Mouse (Mus musculus) myocyte (in vitro differentiated cells): ENCODE data around the gene Pnp. TPM values are rescaled to one million over a fixed set of nuclear protein-coding genes. Genes with fewer than 3 reads are reported as not detected.

Experiments used
- H3K27me3 ChIP-seq: one replicate; pipeline ENCODE4 v1.6.1; 2011; ENCODE audit not compliant: control insufficient read depth, insufficient read depth, insufficient read length
- H3K36me3 ChIP-seq: one replicate; pipeline ENCODE4 v1.6.1; 2011; ENCODE audit not compliant: control insufficient read depth, insufficient read depth
- H3K4me2 ChIP-seq: one replicate; pipeline ENCODE4 v1.6.1; 2011; ENCODE audit warnings: low read depth, control low read depth
- H3K4me3 ChIP-seq: one replicate; pipeline ENCODE4 v1.5.1; 2011; ENCODE audit warnings: mild to moderate bottlenecking, control low read depth, moderate library complexity
- H3K79me2 ChIP-seq: one replicate; pipeline ENCODE4 v1.6.1; 2011; ENCODE audit not compliant: control insufficient read depth, insufficient read depth
- H3ac ChIP-seq: one replicate; pipeline ENCODE4 v1.6.1; 2011; ENCODE audit not compliant: control insufficient read depth, insufficient read length
- CEBPB ChIP-seq: IDR thresholded peaks from 2 replicates; pipeline ENCODE4 v1.6.1; 2011; ENCODE audit warnings: mild to moderate bottlenecking, moderate library complexity; ENCODE audit not compliant: poor library complexity, insufficient read depth, severe bottlenecking
- E2F4 ChIP-seq: IDR thresholded peaks from one replicate; pipeline ENCODE4 v1.6.1; 2011; ENCODE audit warnings: mild to moderate bottlenecking, control low read depth, moderate library complexity; ENCODE audit not compliant: insufficient read depth
- MAX ChIP-seq: IDR thresholded peaks from one replicate; pipeline ENCODE4 v1.6.1; 2011; ENCODE audit warnings: low read depth, mild to moderate bottlenecking, control low read depth
- MYOD1 ChIP-seq, 3 experiments: IDR thresholded peaks; one replicate each; pipeline ENCODE4 v1.6.1; 2011; ENCODE audit warnings: control low read depth in 2 of 3, low read depth in 2 of 3, mild to moderate bottlenecking in 2 of 3, moderate library complexity in 1 of 3; ENCODE audit not compliant: insufficient read length in 2 of 3, control insufficient read depth in 1 of 3
- MYOG ChIP-seq, 3 experiments: IDR thresholded peaks; one replicate each; pipeline ENCODE4 v1.6.1; 2011; ENCODE audit warnings: control low read depth in 2 of 3, low read depth in 2 of 3, mild to moderate bottlenecking in 2 of 3; ENCODE audit not compliant: insufficient read length in 2 of 3, control insufficient read depth in 1 of 3, insufficient read depth in 1 of 3
- POLR2A ChIP-seq: IDR thresholded peaks from one replicate; pipeline ENCODE4 v1.6.1; 2011; ENCODE audit warnings: low read depth, mild to moderate bottlenecking, control low read depth, moderate library complexity; ENCODE audit not compliant: insufficient read length
- POLR2AphosphoS2 ChIP-seq: IDR thresholded peaks from one replicate; pipeline ENCODE4 v1.6.1; 2011; ENCODE audit warnings: low read depth, control low read depth; ENCODE audit not compliant: insufficient read length
- REST ChIP-seq: IDR thresholded peaks from one replicate; pipeline ENCODE4 v1.6.1; 2011; ENCODE audit warnings: mild to moderate bottlenecking, control low read depth, moderate library complexity; ENCODE audit not compliant: insufficient read depth, insufficient read length
- SRF ChIP-seq: IDR thresholded peaks from one replicate; pipeline ENCODE4 v1.6.1; 2011; ENCODE audit warnings: low read depth; ENCODE audit not compliant: control insufficient read depth, insufficient read length
- TCF12 ChIP-seq: IDR thresholded peaks from one replicate; pipeline ENCODE4 v1.6.1; 2011; ENCODE audit warnings: mild to moderate bottlenecking, control low read depth; ENCODE audit not compliant: poor library complexity, insufficient read depth, severe bottlenecking
- TCF3 ChIP-seq: IDR thresholded peaks from one replicate; pipeline ENCODE4 v1.6.1; 2011; ENCODE audit warnings: low read depth, control low read depth; ENCODE audit not compliant: insufficient read length
- USF1 ChIP-seq: IDR thresholded peaks from one replicate; pipeline ENCODE4 v1.6.1; 2011; ENCODE audit warnings: low read depth, mild to moderate bottlenecking, control low read depth, moderate library complexity
- polyA plus RNA-seq: library from polyadenylated mRNA; unstranded; fragments of >200 nt; fragmentation: generic; extraction: Trizol; gene quantifications from one replicate; pipeline ENCODE4 v1.2.1, GENCODE M21; 2012; ENCODE audit warnings: missing spikeins

Gene Pnp
- polyA plus RNA-seq, 1 experiment = 20.4 TPM

DNA sequence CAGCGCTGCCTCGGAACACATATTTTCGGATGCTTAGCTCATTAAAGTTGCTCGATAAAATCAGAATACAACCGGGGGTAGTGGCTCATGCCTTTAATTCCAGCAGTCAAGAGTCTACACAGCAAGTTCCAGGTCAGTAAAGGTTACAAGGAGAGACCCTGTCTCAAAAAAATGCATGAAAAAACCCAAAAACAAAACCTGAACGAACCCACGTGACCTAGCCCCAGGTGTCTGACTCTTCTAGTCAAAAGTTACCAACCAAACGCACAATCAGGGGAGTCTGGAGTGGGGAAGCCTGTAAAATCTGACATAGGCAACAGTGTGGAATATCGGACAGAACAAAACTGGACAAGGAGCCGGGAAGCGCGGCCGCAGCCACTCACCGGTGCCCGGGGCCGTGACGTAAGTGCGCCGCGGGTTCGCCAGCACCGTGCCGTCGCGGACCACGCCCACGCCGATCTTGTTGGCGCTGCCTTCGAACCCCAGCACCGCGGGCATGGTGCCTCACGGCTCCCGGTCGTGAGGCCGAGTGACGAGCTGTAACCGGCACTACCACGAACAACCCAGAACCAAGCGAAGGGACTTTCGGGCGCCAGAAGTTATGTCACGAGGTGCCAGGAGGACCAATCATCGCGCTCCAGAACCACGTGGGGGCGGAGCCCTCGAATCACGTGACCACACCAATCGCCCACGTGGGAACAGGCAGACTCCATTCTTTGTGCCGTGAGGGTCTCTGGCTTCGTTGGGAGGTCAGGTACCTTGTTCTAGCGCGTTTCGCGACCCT, 6.4 kb upstream of the Pnp start, which contains the start of the genes Osgep and Apex1:
Gene Osgep, minus strand, starts transcription at position 613 of the 784 bp plus-strand sequence.
Gene Apex1, plus strand, starts transcription at position 688 of the 784 bp plus-strand sequence.
- Histone ChIP-seq H3K36me3 (peaks cover 24% of the 10 kb centered on the region), H3ac (peak within 1 kb of the TSS; percentile 53), H3K4me2 (peak within 1 kb of the TSS; percentile 91), H3K4me3 (peak within 1 kb of the TSS; percentile 87), H3K79me2 (peaks cover 45% of the 10 kb centered on the region), H3K27me3 (no peaks in the 10 kb centered on the region)
- TF ChIP-seq SRF = no peak
- TF ChIP-seq MYOG (IDR thresholded peaks at IDR 0.05; ENCODE audit: control insufficient read depth in 1 of 3, insufficient read depth in 1 of 3, insufficient read length in 2 of 3, low read depth in 2 of 3) = peak in 1 of 3 experiments; percentile 27
- no peak for TF ChIP-seq E2F4
- peak; percentile 85 for TF ChIP-seq POLR2A
- TF ChIP-seq TCF12 = no peak
- TF ChIP-seq MAX = peak; percentile 87
- peak; percentile 98 for TF ChIP-seq POLR2AphosphoS2
- no peak for TF ChIP-seq TCF3
- TF ChIP-seq REST = no peak
- TF ChIP-seq USF1 = peak; percentile 99
- no peak for TF ChIP-seq CEBPB
- peak in 1 of 3 experiments; percentile 2 for TF ChIP-seq MYOD1 (IDR thresholded peaks at IDR 0.05; ENCODE audit: control insufficient read depth in 1 of 3, insufficient read length in 2 of 3, low read depth in 2 of 3)

DNA sequence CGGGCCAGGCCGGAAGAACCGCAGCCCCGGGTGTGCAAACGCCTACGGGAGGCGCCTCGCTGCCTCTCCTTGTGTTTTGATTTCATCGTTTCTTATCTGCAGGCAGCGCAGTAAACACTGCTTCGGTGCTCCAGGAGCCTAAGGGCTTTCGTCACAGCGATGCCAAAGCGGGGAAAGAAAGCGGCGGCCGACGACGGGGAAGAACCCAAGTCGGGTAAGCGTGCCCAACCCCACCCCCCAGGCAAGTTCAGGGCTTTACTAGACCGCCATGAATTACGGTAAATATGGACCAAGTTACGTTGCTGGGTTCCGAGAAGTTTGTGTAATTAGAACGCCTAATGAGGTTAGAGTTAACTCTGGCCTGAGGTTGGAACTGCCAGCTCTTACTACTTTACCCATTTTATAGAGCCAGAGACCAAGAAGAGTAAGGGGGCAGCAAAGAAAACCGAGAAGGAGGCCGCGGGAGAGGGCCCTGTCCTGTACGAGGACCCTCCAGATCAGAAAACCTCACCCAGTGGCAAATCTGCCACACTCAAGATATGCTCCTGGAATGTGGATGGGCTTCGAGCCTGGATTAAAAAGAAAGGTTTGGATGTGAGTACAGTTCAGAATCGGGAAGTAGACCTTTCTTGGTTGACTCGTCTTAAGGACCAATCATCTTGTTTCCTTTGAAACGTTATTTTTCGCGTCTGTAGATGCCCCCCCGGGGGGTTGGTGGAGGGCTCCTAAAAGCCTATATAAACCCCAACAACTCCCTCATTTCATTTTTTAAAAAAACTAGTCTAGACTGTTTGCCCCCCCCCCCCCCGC, 5.6 kb upstream of the Pnp start:
- H3K4me2 ChIP-seq = peak overlapping the region; percentile 91
- H3ac ChIP-seq = peak overlapping the region; percentile 53
- peaks cover 54% of the 10 kb centered on the region for H3K79me2 ChIP-seq
- no peaks in the 10 kb centered on the region for H3K27me3 ChIP-seq
- no peak for TF ChIP-seq USF1
- no peak for TF ChIP-seq CEBPB
- TF ChIP-seq MAX = no peak
- peak; percentile 31 for TF ChIP-seq POLR2AphosphoS2
- TF ChIP-seq MYOD1 (IDR thresholded peaks at IDR 0.05; ENCODE audit: control insufficient read depth in 1 of 3, insufficient read length in 2 of 3, low read depth in 2 of 3) = no peak
- TF ChIP-seq REST = no peak
- no peak for TF ChIP-seq E2F4
- H3K4me3 ChIP-seq = peak overlapping the region; percentile 87
- H3K36me3 ChIP-seq = peaks cover 24% of the 10 kb centered on the region

DNA sequence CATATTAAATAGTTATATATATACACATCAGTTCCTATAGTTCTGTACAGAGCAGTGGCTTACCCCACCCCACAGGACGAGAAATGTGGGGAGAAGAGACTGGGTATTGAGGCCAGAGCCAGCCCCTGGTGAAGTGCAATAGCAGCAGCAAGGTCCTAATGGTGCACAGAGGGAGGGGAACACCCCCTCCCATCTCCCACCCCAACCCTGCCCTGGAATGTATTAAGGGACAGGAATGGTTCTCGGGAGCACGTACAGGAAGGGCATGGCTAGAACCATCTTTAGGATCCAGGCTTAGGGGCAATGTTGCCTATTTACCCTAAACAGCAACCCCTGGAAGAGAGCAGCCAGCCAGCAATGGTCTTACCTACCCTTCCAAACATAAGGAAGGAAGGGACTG, 3.5 kb upstream of the Pnp start:
- H3K27me3 ChIP-seq = no peaks in the 10 kb centered on the region
- no peak overlapping the region for H3ac ChIP-seq
- H3K79me2 ChIP-seq = peaks cover 54% of the 10 kb centered on the region
- no peak overlapping the region for H3K4me3 ChIP-seq
- H3K36me3 ChIP-seq = peaks cover 24% of the 10 kb centered on the region
- H3K4me2 ChIP-seq = no peak overlapping the region
- peak; percentile 42 for TF ChIP-seq POLR2AphosphoS2
- no peak for TF ChIP-seq MYOD1 (IDR thresholded peaks at IDR 0.05; ENCODE audit: control insufficient read depth in 1 of 3, insufficient read length in 2 of 3, low read depth in 2 of 3)
- TF ChIP-seq REST = no peak
- TF ChIP-seq MAX = no peak
- TF ChIP-seq POLR2A = no peak
- TF ChIP-seq CEBPB = no peak
- TF ChIP-seq TCF12 = no peak

- TF ChIP-seq REST (no peak), MYOD1 (IDR thresholded peaks at IDR 0.05; ENCODE audit: control insufficient read depth in 1 of 3, insufficient read length in 2 of 3, low read depth in 2 of 3) (no peak)
- peak overlapping the region; percentile 43 for H3K4me3 ChIP-seq
- H3K4me2 ChIP-seq = peak overlapping the region; percentile 94
- peak overlapping the region; percentile 56 for H3ac ChIP-seq
- peaks cover 24% of the 10 kb centered on the region for H3K36me3 ChIP-seq
- H3K79me2 ChIP-seq = peaks cover 47% of the 10 kb centered on the region
- H3K27me3 ChIP-seq = no peaks in the 10 kb centered on the region
Observed at GRCm38 (mm10) chr14:50929951-50930350, 931 bp upstream of the Pnp start.

GRCm38 (mm10) chr14:50930377-50930753, 517 bp upstream of the Pnp start:
- peaks cover 43% of the 10 kb centered on the region for H3K79me2 ChIP-seq
- H3K27me3 ChIP-seq = no peaks in the 10 kb centered on the region
- H3K4me3 ChIP-seq = peak overlapping the region; percentile 43
- peaks cover 24% of the 10 kb centered on the region for H3K36me3 ChIP-seq
- H3ac ChIP-seq = peak overlapping the region; percentile 56
- peak overlapping the region; percentile 94 for H3K4me2 ChIP-seq
- TF ChIP-seq E2F4 = no peak
- peak in 1 of 3 experiments; percentile 48 for TF ChIP-seq MYOG (IDR thresholded peaks at IDR 0.05; ENCODE audit: control insufficient read depth in 1 of 3, insufficient read depth in 1 of 3, insufficient read length in 2 of 3, low read depth in 2 of 3)
- TF ChIP-seq MYOD1 (IDR thresholded peaks at IDR 0.05; ENCODE audit: control insufficient read depth in 1 of 3, insufficient read length in 2 of 3, low read depth in 2 of 3) = peak in 1 of 3 experiments; percentile 62
